Mouse (Mus musculus): ENCODE results near the gene Vps4a. TPM values are rescaled to one million over a fixed set of nuclear protein-coding genes. Genes with fewer than 3 reads are reported as not detected.
A peak's percentile ranks its signal among the peaks of the same experiment; 100 is the strongest.

The Vps4a gene
- total RNA-seq, 2 experiments from 2014 or later, result 121 to 124 TPM

GRCm38 (mm10) chr8:107040632-107041031 lies 9.6 kb downstream of the Vps4a start:
- intact Hi-C loops (cut with DNase I), result no loop called here
- no peak for DNase-seq (ENCODE audit: low spot score in 2 of 2)

DNA sequence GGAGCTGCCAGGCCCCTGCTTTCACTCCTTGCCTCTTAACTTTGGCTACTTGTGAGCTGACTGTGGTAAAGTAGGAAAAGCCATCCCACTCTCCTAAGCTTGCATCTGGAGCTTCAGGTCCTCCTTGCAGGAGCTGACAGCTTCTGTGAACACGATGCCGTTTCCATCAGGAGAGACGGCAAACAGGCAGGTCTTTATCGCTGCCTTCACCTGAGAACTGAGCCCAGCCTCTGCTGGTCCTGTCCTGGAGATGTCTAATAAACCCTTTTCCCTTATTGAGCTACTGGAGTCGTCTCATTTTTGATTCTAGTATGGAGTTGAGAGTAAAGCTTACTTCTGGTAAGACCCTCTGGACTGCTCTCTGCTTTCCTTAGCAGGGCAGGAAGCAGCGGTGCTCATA lies 14.5 kb downstream of the Vps4a start:
- DNase-seq (ENCODE audit: low spot score in 2 of 2), result no peak
- intact Hi-C loops (cut with DNase I), result no loop called here

DNA sequence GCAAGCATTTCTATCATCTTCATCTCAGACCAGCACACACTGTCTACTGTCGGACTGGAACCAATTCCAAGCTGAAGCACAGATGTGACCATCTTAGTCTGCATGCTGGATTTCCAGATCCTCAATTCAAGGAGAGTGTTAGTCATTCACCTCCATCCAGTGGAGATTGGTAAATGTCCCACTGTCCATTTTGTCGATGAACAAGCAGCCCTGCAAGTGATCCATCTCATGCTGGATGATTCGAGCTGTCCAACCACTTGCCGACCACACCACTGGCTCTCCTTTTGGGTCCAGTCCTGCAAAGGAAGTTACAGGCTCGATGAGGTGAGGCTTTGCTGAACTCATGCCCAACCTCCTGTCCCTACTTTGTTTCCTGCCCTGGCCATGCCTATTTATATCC lies 16.0 kb downstream of the Vps4a start:
- intact Hi-C loops (cut with DNase I), result no loop called here
- no peak for DNase-seq (ENCODE audit: low spot score in 2 of 2)

GRCm38 (mm10) chr8:107048061-107048941 lies 17.3 kb downstream of the Vps4a start, which contains the start of gene Pdf:
Pdf (minus strand) TSS chr8:107048614.
- intact Hi-C loops (cut with DNase I), result no loop called here
- DNase-seq (ENCODE audit: low spot score in 2 of 2), result peak; percentile 85 to 88

GRCm38 (mm10) chr8:107049480-107049879 lies 18.5 kb downstream of the Vps4a start:
- intact Hi-C loops (cut with DNase I), result no loop called here
- no peak for DNase-seq (ENCODE audit: low spot score in 2 of 2)

DNA sequence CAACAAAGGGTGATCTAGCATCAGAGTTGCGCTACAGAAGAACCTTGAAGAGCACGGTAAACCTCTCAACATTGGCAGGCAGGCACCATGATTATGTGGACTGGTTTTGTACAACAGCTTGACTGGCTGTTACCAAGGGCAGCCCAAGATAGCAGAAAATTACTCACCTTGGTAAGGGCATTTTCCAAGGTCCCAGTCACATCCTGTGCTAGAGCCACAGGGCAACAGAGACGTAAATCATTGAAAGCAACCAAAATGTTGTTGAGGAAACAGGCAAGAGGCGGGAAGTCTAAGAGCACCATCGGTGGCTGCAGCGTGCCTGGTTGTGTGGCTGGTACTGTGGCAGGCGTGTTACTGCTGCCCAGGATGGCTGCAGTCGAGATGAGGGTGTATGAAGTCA lies 21.0 kb downstream of the Vps4a start:
- intact Hi-C loops (cut with DNase I), result no loop called here

GRCm38 (mm10) chr8:107056076-107056972 lies 25.3 kb downstream of the Vps4a start, which contains the start of the genes Cog8 and Nip7:
Cog8 (minus strand) TSS chr8:107056689.
Nip7 (plus strand) TSS chr8:107056877.
- intact Hi-C loops (cut with DNase I), result no loop called here
- peak; percentile 96 to 97 for DNase-seq (ENCODE audit: low spot score in 2 of 2)

More for the DNA sequence above, 21.0 kb downstream of the Vps4a start:
- no peak for DNase-seq (ENCODE audit: low spot score in 2 of 2)

DNA sequence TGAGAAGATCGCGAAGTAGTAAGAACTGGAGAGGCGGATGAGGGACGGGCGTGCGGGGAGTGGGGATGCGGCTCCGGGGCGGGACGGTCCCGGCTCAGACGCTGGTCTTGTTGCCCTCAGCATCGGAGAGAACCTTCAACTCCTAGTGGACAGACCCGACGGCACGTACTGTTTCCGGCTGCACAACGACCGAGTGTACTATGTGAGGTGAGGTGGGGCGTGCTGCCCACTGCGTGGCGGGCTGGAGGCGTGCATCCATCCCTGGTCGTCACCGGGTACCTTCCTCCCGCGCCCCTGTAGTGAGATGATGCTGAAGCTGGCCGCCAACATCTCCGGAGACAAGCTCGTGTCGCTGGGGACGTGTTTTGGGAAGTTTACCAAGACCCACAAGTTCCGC lies 25.9 kb downstream of the Vps4a start:
- DNase-seq (ENCODE audit: low spot score in 2 of 2), result peak in 1 of 2 experiments; percentile 29
- intact Hi-C loops (cut with DNase I), result no loop called here

DNA sequence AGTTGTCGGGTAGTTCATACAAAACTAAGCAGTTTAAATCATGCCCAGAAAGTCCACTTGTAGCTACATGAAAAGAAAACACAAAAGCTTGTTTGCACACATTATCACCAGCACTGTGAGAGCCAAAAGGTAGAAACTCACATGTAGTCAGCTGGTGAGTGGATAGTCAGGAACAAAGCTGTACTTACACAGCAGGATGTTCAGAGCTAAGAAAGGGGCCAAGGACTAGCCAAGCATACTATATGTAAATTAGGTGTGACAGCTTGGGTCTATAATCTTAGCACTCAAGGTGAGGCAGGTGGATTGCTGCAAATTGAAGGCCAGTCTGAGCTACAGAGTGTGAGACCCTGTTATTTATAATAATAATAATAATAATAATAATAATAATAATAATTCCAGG lies 31.6 kb downstream of the Vps4a start:
- no peak for DNase-seq (ENCODE audit: low spot score in 2 of 2)
- intact Hi-C loops (cut with DNase I), result no loop called here

- no peak for DNase-seq (ENCODE audit: low spot score in 2 of 2)
- intact Hi-C loops (cut with DNase I), result no loop called here
Measured at GRCm38 (mm10) chr8:107065511-107066496, 34.8 kb downstream of the Vps4a start, which contains the start of gene Tmed6. Tmed6 (minus strand) TSS chr8:107065644.

- intact Hi-C loops (cut with DNase I), result no loop called here
- no peak for DNase-seq (ENCODE audit: low spot score in 2 of 2)
Measured at GRCm38 (mm10) chr8:107073706-107074105, 42.7 kb downstream of the Vps4a start.

- intact Hi-C loops (cut with DNase I), result no loop called here
- DNase-seq (ENCODE audit: low spot score in 2 of 2), result no peak
Measured at GRCm38 (mm10) chr8:107074128-107074527, 43.1 kb downstream of the Vps4a start.

GRCm38 (mm10) chr8:107076239-107076888 lies 45.3 kb downstream of the Vps4a start:
- no peak for DNase-seq (ENCODE audit: low spot score in 2 of 2)
- intact Hi-C loops (cut with DNase I), result no loop called here

DNA sequence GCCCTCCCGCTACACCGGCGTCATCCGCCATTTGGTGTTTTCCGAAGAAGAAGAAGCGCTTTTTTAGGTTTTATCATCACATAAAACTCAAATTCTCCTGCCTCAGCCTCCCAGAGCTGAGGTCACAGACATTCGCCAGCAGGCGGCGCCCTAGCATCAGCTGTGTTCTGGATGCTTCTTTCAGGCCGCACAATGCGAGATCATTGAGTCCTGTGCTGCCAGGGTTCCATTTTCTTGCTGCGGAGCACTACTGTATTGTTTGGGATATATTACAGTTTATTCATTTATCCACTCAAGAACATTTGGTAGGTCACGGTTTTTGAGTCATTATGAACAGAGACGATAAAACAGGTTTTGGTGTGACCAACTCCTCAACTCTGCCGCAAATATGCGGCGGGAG lies 54.3 kb downstream of the Vps4a start:
- no peak for DNase-seq (ENCODE audit: low spot score in 2 of 2)
- intact Hi-C loops (cut with DNase I), result no loop called here

DNA sequence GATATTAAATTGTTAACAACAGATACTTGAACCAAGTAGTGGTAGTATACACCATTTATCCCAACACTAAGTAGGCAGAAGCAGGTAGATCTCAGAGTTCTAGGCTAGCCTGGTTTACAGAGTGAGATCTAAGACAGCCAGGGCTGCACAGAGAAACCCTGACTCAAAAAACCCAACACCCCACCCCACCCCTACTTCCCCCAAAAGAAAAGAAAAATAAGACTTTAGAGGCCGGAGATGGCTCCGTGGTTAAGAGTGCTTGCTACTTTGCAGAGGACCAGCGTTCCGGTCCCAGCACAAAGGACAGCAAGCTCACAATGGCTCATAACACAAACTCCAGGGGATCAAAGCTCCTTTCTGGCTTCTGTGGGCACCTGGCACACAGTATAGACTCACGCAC lies 55.0 kb downstream of the Vps4a start:
- no peak for DNase-seq (ENCODE audit: low spot score in 2 of 2)

DNA sequence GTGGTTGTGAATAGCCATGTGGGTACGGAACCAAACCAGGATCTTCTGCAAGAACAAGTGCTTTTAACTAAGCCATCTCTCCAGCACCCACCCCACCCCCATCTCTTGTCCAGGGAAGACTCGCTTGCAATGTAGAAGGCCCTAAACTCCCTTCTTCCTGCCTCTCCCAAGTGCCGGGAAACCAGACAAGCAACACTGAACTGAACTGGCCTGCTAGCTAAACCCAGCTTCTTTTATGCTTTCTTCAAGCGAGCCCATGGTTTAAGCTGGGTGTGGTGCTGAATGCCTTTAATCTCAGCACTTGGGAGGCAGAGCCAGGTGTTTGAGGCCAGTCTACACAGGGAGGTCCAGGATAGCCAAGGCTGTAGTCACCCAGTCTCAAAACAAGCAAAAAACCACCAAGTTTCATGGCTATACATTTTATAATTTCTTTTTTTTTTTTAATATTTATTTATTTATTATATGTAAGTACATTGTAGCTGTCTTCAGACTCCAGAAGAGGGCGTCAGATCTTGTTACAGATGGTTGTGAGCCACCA lies 57.6 kb downstream of the Vps4a start:
- DNase-seq (ENCODE audit: low spot score in 2 of 2), result no peak
- intact Hi-C loops (cut with DNase I), result no loop called here

More for the DNA sequence above, 55.0 kb downstream of the Vps4a start:
- intact Hi-C loops (cut with DNase I), result no loop called here

GRCm38 (mm10) chr8:107090531-107090930 lies 59.5 kb downstream of the Vps4a start:
- intact Hi-C loops (cut with DNase I), result no loop called here
- DNase-seq (ENCODE audit: low spot score in 2 of 2), result no peak
